Mouse (Mus musculus) layer of hippocampus, postnatal 10 days (tissue): ENCODE measurements around the gene Gm7694. TPM values are rescaled to one million over a fixed set of nuclear protein-coding genes. Genes with fewer than 3 reads are reported as not detected.

ENCODE experiments used
- DNase-seq, 2 experiments: peaks; one replicate each; pipeline ENCODE4 v3.0.0; 2021; ENCODE audit warnings: low spot score in 2 of 2
- long read RNA-seq: library from polyadenylated mRNA; stranded (forward); transcript quantifications from one replicate; pipeline ENCODE4 v2.0.0, GENCODE M21; 2023
- total RNA-seq, 2 experiments: library from RNA; stranded (reverse); gene quantifications; 2 replicates each; pipeline ENCODE4 v1.2.3; 2021

Gene Gm7694
- total RNA-seq = 1 to 10 TPM; 3.2 TPM
- long read RNA-seq, partial matches to known transcripts = 0 of 1 reads
- long read RNA-seq, other reads (novel, unspliced or antisense) = 1 of 1 reads

- no peak for DNase-seq
Measured at GRCm38 (mm10) chr1:170306232-170306631, at the start of gene Gm7694. Gene Gm7694, minus strand, starts transcription at chr1:170306332.

- no peak for DNase-seq
Measured at GRCm38 (mm10) chr1:170353335-170353734, 47.2 kb upstream of the Gm7694 start.

GRCm38 (mm10) chr1:170351080-170351479, 44.9 kb upstream of the Gm7694 start:
- DNase-seq = no peak

- DNase-seq = no peak
Measured at GRCm38 (mm10) chr1:170346266-170346665, 40.1 kb upstream of the Gm7694 start.

GRCm38 (mm10) chr1:170343906-170344305, 37.8 kb upstream of the Gm7694 start:
- no peak for DNase-seq

- no peak for DNase-seq
Measured at GRCm38 (mm10) chr1:170343081-170343480, 36.9 kb upstream of the Gm7694 start.

- no peak for DNase-seq
Measured at GRCm38 (mm10) chr1:170339943-170340342, 33.8 kb upstream of the Gm7694 start.

- no peak for DNase-seq
Measured at GRCm38 (mm10) chr1:170332775-170333174, 26.6 kb upstream of the Gm7694 start.

GRCm38 (mm10) chr1:170331926-170332325, 25.8 kb upstream of the Gm7694 start:
- no peak for DNase-seq

- no peak for DNase-seq
Measured at GRCm38 (mm10) chr1:170325277-170325676, 19.1 kb upstream of the Gm7694 start.

GRCm38 (mm10) chr1:170324312-170324711, 18.2 kb upstream of the Gm7694 start:
- no peak for DNase-seq

GRCm38 (mm10) chr1:170323001-170323400, 16.9 kb upstream of the Gm7694 start:
- DNase-seq = no peak

- no peak for DNase-seq
Measured at GRCm38 (mm10) chr1:170322046-170322445, 15.9 kb upstream of the Gm7694 start.

GRCm38 (mm10) chr1:170311431-170311830, 5.3 kb upstream of the Gm7694 start:
- no peak for DNase-seq

GRCm38 (mm10) chr1:170308503-170308902, 2.4 kb upstream of the Gm7694 start, which contains the start of gene Spata46:
Gene Spata46, plus strand, starts transcription at chr1:170308803.
- DNase-seq = no peak

- DNase-seq = no peak
Measured at GRCm38 (mm10) chr1:170305002-170305401, 1.1 kb downstream of the Gm7694 start.

- DNase-seq = no peak
Measured at GRCm38 (mm10) chr1:170303103-170303502, 3.0 kb downstream of the Gm7694 start.

- no peak for DNase-seq
Measured at GRCm38 (mm10) chr1:170302456-170302855, 3.7 kb downstream of the Gm7694 start.

- no peak for DNase-seq
Measured at GRCm38 (mm10) chr1:170301686-170302085, 4.4 kb downstream of the Gm7694 start.

GRCm38 (mm10) chr1:170299496-170299895, 6.6 kb downstream of the Gm7694 start:
- DNase-seq = no peak

GRCm38 (mm10) chr1:170294786-170295570, 11.2 kb downstream of the Gm7694 start:
- no peak for DNase-seq

GRCm38 (mm10) chr1:170293257-170293656, 12.9 kb downstream of the Gm7694 start:
- DNase-seq = no peak
